Mouse (Mus musculus) thymus, postnatal 14 days (tissue): Measurements from ENCODE around the gene Rasal1.

Experiments used
- DNase-seq: peaks from one replicate; pipeline ENCODE4 v3.0.0; 2021

The Rasal1 gene

DNA sequence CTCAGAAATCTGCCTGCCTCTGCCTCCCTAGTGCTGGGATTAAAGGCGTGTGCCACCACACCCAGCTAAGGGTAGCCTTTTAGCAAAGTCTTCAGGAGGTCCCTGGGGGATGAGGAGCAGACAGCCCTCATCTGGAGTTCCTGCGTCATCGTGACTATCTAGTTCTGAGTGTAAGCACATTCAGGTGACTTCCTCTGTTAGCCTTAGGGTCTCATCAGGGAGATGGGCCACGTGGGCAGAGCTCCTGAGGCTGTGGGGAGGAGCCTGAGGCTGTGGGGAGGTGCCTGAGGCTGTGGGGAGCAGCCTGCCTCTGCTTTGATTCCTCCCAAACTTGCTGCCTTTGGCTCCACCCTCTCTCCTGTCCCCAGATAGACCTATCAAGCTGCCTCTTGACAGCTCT, 48.3 kb downstream of the Rasal1 start:
- DNase-seq = no peak

GRCm38 (mm10) chr5:120698181-120698580, 49.6 kb downstream of the Rasal1 start:
- no peak for DNase-seq

GRCm38 (mm10) chr5:120698801-120699391, 50.3 kb downstream of the Rasal1 start:
- no peak for DNase-seq

DNA sequence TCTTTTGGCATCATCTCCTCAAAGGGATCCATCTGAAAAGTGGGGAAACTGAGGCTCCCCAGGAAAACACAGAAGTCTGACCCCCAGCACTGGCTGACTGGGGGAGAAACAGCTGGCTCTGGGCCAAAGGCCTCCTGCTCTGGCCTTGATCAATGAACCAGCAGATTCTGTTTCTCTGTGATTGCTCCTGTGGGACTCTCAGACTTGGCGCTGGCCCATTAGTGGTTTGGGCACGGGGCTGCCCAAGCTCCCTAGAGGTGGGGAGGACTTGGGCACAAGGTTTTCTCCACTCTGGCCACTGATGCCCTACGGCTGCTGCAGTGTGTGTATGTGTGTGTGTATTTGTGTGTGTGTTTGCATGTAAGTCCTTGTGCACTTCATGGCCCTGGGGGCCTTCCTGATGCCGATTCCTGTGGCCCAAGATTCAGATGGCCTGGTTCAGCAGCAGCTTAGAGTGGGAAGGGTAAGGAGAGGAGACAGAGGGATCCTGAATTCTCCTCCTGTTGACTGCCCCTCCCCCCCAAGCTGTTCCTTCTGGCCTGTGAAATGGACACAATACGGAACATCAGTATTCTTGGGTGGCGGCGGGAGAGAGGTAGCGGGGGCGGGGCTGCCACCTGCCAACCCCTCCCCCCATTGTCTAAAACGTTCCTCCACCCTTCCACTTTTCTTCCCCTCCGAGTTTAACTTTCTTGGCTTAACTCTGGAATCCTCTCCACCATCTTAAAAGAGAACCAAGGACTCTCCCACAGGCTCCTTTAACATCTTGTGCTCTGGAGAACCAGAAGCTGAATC, 52.6 kb downstream of the Rasal1 start:
- DNase-seq = no peak

- DNase-seq = no peak
Measured at GRCm38 (mm10) chr5:120702421-120702820, 53.8 kb downstream of the Rasal1 start.

GRCm38 (mm10) chr5:120702969-120703368, 54.4 kb downstream of the Rasal1 start:
- no peak for DNase-seq

DNA sequence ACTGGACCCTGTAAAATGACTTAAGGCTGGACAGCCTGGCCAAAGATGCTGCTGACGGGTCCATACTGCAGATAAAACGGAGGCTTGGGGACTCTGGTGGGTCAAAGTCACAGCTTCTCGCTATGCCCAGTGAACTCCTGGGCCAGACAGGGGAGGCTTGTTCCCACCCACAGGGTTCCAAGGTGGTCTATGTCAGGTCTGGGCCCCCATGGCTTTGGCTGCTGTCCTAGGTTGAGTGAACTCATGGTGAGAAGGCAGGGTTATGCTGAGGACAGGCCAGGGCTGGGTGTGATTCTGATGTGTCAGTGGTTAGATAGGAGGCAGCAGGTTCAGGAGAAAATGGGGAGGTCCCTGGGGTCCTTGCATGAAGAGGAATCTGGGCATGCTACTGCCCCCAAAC, 55.0 kb downstream of the Rasal1 start:
- no peak for DNase-seq

GRCm38 (mm10) chr5:120704421-120704820, 55.8 kb downstream of the Rasal1 start:
- DNase-seq = no peak

GRCm38 (mm10) chr5:120706541-120706940, 57.9 kb downstream of the Rasal1 start:
- DNase-seq = no peak

DNA sequence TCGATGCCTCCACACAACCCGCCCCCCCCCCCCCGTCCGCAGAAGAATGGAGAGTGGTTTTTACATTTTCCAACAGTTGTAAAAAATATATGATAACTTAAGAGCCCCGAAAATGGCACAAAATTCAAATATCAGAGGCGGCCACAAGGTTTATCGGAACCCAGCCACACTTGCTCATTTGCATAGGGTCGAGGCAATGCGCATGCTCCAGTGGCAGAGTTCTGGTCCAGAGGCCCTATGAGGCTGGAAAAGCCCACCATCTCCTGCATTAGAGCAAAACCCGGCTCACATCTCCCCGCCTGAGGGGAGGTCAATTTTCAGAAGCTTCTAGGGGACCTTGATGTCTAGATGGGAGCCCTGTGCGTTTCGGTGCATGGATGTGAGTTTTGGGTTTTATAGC, 58.4 kb downstream of the Rasal1 start:
- no peak for DNase-seq

- DNase-seq = no peak
Measured at GRCm38 (mm10) chr5:120710161-120710825, 61.7 kb downstream of the Rasal1 start.

DNA sequence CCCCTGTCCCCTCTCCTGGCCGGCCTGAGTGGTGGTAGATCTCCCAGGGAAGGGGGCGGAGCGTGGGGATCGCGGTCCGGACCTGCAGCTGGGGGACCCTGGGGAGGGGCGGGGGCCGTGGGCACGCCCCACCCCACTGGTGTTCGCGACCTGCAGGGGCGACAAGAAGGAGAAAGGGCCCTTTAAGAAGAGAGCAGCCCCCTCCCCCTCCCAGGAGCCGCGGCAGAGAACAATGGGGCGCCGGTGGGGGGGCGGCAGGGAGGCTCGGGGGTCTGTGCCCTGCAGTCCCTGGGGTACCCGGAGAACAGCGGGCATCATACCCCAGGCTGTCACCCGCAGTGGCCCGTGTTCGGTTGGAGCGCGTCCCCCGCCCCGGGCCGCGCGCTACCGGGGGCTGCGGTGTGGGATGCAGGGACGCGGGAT, 62.2 kb downstream of the Rasal1 start:
- no peak for DNase-seq

- DNase-seq = peak; percentile 79
Measured at GRCm38 (mm10) chr5:120711416-120711815, 62.8 kb downstream of the Rasal1 start.

GRCm38 (mm10) chr5:120711827-120712226, 63.2 kb downstream of the Rasal1 start, which contains the start of gene Dtx1:
Gene Dtx1, minus strand, starts transcription at chr5:120711927.
- DNase-seq = no peak

DNA sequence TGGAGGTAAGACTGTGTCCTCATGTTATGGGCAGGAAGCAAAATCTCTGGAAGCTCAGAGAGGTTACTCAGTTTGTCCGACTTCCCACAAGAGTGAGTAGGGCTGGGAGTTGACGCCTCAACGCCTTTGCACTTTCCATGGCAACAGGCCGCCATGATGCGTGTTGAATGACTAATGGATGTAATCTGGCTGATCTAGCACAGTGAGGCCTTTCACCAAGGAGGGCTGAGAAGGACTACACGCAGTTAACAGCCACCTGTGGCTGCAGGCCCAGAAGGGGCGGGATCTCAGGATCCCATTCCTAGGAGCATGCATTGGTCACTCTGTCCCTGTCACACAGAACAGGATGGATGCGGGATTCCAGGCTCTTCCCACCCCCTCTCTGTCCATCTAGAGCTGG, 64.1 kb downstream of the Rasal1 start:
- DNase-seq = no peak

DNA sequence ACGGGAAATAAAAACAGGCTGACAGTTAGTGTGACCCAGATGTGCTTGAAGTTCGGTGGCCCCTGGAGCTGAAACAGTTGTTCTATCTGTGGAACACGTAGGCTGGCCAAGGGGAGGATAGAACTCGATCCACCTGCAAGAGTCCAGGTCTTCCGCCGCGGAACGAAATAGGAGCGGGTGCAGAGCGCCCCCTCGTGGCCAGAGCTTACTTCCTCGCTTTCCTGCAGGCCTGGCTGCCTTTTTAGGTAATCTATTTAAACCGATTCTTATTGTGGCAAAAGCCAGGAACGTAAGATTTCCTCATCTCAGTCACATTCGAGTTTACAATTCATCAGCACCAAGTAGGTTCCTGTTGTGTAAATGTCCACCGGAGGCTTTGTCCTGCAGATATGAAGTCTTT, 65.7 kb downstream of the Rasal1 start:
- peak; percentile 89 for DNase-seq

GRCm38 (mm10) chr5:120717136-120717535, 68.5 kb downstream of the Rasal1 start:
- no peak for DNase-seq

DNA sequence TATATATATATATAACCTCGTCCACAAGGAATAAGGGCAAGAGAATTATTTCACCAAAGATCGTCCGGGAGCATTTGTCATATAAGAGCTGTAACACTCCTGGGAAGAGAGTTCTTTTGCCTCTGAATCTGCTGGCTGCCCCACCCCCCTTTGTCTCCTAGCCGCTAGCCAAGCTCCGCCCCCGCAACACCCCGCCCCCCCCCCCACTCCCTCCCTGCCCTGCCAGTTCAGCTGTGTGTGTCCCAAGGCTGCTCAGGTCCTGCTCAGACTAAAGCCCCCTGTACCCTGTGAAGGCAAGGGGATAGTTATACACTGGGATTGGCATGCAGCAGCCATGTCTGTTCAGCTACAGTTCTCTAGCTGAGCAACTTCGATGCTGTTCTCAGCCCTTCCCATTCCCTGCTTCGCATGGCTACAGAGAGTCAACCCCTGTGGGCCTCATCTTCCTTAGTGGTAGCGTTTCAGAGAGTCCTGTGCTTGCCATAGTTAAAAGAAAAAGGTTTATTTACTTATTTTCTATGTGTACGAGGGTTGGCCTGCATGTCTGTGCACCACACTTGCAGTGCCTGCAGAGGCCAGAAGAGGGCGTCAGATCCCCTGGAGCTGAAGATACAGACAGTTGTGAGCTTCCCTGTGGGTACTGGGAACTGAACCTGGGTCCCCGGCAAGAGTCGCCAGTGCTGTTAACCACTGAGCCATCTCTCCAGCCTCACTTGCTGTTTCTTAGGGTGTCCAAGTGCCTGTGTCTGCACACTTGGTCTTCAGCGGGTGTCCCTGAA, 70.2 kb downstream of the Rasal1 start:
- DNase-seq = no peak

GRCm38 (mm10) chr5:120721005-120721404, 72.4 kb downstream of the Rasal1 start:
- no peak for DNase-seq

DNA sequence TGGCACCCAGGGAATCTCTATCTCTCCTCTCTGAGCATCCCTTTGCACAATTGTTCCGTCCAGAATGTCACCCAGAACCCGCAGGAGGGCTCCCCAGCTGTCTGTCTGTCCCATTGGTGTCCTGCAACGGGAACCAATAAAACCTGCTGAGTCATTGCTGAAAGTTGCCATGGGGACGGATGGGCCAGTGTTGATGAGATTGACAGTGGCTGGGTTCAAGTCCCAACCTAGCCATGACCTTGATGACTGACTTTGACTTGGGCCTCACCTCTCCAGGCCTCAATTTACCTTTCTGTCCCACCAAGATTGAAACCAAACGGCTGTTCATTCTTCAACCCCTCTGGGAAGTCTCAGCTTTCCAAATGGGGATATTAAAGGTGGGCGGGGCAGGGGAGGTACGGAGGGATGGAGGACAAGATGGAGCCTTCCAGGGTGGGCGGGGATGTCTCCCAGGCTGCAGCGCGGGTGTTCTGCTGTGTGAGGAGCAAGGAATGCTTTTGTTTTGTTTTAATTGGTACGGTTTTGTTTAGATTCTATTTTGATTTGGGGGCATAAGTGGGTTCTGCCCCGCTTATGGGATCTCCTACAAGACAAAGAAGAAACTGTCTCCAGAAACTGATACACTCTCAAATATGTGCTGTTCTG, 77.3 kb downstream of the Rasal1 start:
- DNase-seq = no peak
